Mouse (Mus musculus) cerebellum, adult 2 months (tissue): ENCODE measurements at regions not wholly inside any gene's neighbourhood (a gene's known extent, or its start where the extent isn't known, plus 50 kb on each side); places are given as distances from the start of the nearest gene placed in this dataset.

Experiments
- DNase-seq, 2 experiments: peaks; one replicate each; pipeline ENCODE4 v3.0.0; 2021
- H3K27ac ChIP-seq: fragments of 200-500 bp; 2 replicates; pipeline ENCODE4 v1.5.1; 2012; ENCODE audit warnings: low read length, control low read depth, inconsistent platforms; ENCODE audit not compliant: insufficient read depth
- H3K27me3 ChIP-seq: fragments of 200-500 bp; 2 replicates; pipeline ENCODE4 v1.6.1; 2012; ENCODE audit warnings: inconsistent platforms, mild to moderate bottlenecking, low read length, moderate library complexity; ENCODE audit not compliant: control insufficient read depth, insufficient read depth
- H3K4me1 ChIP-seq: fragments of 200-500 bp; 2 replicates; pipeline ENCODE4 v1.6.1; 2011; ENCODE audit warnings: low read length; ENCODE audit not compliant: control insufficient read depth, insufficient read depth
- H3K4me3 ChIP-seq: fragments of 200-500 bp; replicated peaks from 2 replicates; pipeline ENCODE3; 2011; ENCODE audit warnings: mild to moderate bottlenecking, low read depth, low read length, control low read depth; ENCODE audit not compliant: insufficient read depth
- CTCF ChIP-seq: fragments of 200-500 bp; IDR thresholded peaks from 2 replicates; pipeline ENCODE4 v1.5.1; 2011; ENCODE audit warnings: low read depth, mild to moderate bottlenecking, control low read depth, low read length, moderate library complexity, borderline replicate concordance; ENCODE audit not compliant: insufficient read depth
- POLR2A ChIP-seq: fragments of 200-500 bp; IDR thresholded peaks from 2 replicates; pipeline ENCODE4 v1.6.1; 2011; ENCODE audit warnings: low read length, control low read depth, borderline replicate concordance; ENCODE audit not compliant: insufficient read depth
- WGBS: fragments of 180-500 bp; shearing (Covaris S2); methylation state at CpG from one replicate; pipeline ENCODE4 v1.1.7; 2018; 5-methylcytosine and 5-hydroxymethylcytosine counted together

DNA sequence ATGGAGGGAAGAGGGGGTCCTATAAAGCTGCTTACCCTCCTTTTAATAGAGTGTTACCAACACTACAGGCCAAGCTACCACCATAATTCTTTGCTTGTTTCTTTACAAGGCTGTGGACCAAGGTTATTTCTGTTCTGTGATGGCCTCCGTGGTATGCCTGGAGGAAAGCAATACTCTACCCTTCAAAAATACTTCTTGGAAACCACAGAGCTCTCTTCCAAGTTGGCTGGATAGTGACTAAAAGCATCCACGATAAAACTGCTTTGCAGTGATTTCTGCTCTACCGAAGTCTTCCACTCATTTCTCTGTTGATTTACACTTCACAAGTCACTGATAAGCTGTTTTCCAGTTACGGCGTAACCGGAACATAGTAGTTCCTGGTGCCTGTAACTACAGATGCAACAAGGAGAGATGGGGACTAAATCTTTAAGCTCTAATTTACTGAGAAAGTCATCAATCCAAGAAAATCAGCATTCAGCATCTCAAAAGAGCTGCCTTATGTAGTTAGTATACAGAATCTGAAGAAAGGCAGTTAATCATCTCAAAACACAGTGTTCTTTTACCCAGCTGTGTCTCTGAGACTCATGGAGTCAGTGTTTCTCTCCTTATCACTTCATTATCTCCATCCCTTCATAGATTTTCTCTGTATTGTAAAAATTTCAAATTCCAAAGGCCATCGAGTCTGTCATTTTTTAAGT, 216.1 kb upstream of the Pfn2 start:
- H3K27ac ChIP-seq, result no peak overlapping the region
- H3K4me3 ChIP-seq, result no peak overlapping the region
- TF ChIP-seq POLR2A (no peak), CTCF (no peak)
- DNase-seq, result no peak
- no peaks in the 10 kb centered on the region for H3K4me1 ChIP-seq
- no peaks in the 10 kb centered on the region for H3K27me3 ChIP-seq
- WGBS, result 92% methylated on average over 7 of the region's 7 CpGs

GRCm38 (mm10) chr3:58071574-58071973, 223.7 kb upstream of the Pfn2 start:
- 21% methylated on average over 3 of the region's 3 CpGs for WGBS
- TF ChIP-seq CTCF, result no peak
- TF ChIP-seq POLR2A, result no peak
- Histone ChIP-seq H3K27me3 (no peaks in the 10 kb centered on the region), H3K27ac (no peak overlapping the region), H3K4me1 (no peaks in the 10 kb centered on the region), H3K4me3 (no peak overlapping the region)
- DNase-seq, result no peak

DNA sequence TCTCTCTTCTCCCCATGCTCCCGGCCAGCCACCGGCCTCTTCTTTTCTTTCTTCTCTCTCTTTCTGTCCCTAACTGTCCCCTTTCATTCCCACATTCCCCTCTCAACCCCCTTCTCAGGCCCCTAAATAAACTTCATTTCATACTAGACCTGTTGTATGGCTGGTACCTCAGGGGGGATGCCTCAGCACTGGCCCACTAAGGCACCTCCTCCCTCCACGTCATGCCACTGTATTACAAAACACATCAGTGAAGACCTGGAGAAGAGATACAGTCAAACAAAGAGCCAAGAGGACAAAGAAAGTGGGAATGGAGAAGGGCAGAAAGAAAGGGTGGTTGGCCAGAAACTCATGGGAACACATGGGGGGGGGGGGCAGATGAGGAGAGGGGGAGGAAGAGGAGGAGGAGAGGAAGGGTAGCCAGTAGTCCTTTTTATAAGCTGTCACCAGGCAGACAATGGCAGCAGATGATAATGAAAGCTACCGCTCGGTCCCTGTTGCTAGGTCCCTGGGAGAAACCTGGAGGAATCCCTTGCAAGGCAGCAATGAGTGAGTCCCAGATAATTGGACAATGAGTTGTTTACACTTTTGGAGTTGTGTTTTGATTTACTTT, 224.5 kb upstream of the Pfn2 start:
- H3K4me1 ChIP-seq, result no peaks in the 10 kb centered on the region
- DNase-seq, result no peak
- WGBS, result 34% methylated on average over 5 of the region's 5 CpGs
- no peaks in the 10 kb centered on the region for H3K27me3 ChIP-seq
- TF ChIP-seq CTCF (no peak), POLR2A (no peak)
- H3K4me3 ChIP-seq, result no peak overlapping the region
- no peak overlapping the region for H3K27ac ChIP-seq

DNA sequence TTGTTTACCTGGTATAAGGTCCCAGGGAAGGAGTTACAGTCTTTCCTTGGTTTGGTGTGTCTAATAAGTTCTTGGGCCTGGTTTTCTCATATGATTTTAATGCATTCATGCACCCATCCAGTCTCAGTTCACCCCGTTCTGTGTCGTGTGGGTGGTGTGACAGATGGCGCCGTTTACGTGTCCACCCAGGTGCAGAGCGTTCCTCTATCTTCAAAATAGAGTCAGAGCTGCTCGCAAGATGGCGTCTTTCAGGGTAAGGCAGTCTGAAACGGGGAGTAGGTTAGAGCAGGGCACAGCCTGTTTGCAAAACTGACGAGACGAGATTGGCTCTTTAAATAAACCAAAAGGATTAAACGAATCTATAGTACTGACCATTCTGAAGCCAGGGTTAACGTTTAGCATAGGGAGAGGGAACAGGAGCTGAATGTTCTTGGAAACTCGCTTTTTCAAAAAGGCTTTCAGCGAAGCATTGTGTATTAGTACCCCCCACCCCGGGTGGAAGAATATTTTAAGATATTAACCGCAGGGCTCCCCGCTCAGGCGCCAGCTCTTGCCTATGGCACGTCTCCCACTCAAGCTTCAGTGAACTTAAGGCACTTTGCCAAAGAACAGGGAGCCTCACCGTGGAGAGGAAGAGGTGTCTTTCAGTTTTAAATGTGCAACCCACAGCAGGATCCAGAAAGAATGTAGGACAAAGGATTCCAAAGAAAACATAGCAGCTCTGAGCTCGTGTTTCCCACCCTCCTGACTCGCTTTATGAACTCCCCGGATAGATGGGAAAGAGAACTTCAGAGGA, 241.7 kb upstream of the Pfn2 start:
- WGBS, result 10% methylated on average over 24 of the region's 24 CpGs
- no peak overlapping the region for H3K27ac ChIP-seq
- H3K4me1 ChIP-seq, result peaks cover 6% of the 10 kb centered on the region
- H3K27me3 ChIP-seq, result no peaks in the 10 kb centered on the region
- DNase-seq, result peak; percentile 55 to 68
- TF ChIP-seq CTCF, result no peak
- no peak for TF ChIP-seq POLR2A
- peak overlapping the region; percentile 33 for H3K4me3 ChIP-seq

DNA sequence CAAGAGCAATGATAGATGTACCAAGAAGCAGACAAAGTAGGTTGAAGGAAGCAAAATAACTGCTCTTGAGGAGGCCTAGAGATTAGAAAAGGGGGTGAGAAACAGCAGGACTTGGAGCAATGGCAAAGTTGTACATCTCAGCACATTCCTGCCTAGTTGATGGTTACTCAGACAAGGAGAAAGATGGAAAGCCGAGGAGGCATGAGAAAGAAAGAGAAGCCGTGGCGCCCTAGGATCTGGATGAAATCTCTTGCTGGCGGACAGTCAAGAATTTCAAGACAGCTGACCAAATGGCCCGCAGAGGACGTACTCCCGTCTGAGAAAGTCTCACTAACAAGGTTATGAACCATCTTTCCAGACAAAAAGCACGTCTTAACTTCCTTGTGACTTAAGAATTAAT, 242.5 kb upstream of the Pfn2 start:
- WGBS, result 52% methylated on average over 8 of the region's 8 CpGs
- H3K4me3 ChIP-seq, result no peak overlapping the region
- H3K27me3 ChIP-seq, result no peaks in the 10 kb centered on the region
- TF ChIP-seq CTCF, result no peak
- TF ChIP-seq POLR2A, result no peak
- peak; percentile 13 to 19 for DNase-seq
- peaks cover 6% of the 10 kb centered on the region for H3K4me1 ChIP-seq
- H3K27ac ChIP-seq, result no peak overlapping the region

DNA sequence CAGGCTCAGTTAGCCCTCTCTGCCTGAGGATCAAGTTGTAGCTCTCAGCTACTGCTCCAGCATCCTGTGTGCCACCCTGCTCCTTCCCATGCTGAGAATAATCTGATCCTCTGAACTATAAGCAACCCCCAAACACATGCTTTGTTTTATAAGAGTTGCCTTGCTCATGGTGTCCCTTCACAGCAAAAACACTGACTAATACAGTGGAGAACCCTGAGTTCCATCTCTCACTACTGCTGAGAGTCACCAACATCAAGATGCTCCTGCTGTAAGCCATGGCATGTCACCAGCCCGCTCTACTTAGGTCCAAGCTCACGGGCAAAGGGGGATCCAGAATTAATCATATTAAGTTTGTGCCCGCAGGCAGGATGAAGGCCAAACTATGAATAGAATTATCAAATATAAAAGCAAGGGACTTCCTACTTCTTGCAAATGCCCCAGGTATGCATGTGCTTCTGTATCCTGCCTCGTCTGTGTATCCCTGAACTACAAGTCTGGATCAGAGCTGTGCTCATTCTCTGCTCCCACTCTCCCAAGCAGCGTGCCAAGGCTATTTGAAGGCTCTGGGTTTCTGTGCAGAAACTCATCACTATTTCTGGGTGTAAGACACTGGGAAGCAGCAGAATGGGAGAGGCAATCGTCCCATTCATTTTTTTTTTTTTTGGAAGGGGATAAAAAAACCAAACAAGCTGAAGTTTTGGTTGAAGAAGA, 243.7 kb upstream of the Pfn2 start:
- TF ChIP-seq POLR2A, result no peak
- TF ChIP-seq CTCF, result no peak
- H3K27me3 ChIP-seq, result no peaks in the 10 kb centered on the region
- no peak overlapping the region for H3K4me3 ChIP-seq
- WGBS, result 66% methylated on average over 6 of the region's 6 CpGs
- H3K4me1 ChIP-seq, result peaks cover 6% of the 10 kb centered on the region
- DNase-seq, result no peak
- H3K27ac ChIP-seq, result no peak overlapping the region

- no peak for DNase-seq
- no peak overlapping the region for H3K4me3 ChIP-seq
- H3K27me3 ChIP-seq, result no peaks in the 10 kb centered on the region
- no peaks in the 10 kb centered on the region for H3K4me1 ChIP-seq
- H3K27ac ChIP-seq, result no peak overlapping the region
- 84% methylated on average over 5 of the region's 5 CpGs for WGBS
- TF ChIP-seq POLR2A (no peak), CTCF (no peak)
Measured at GRCm38 (mm10) chr3:58110911-58111476, 263.1 kb upstream of the Pfn2 start.
